Mouse (Mus musculus): ENCODE measurements around the gene She. TPM values are rescaled to one million over a fixed set of nuclear protein-coding genes. Genes with fewer than 3 reads are reported as not detected.
A peak's percentile ranks its signal among the peaks of the same experiment; 100 is the strongest.

The She gene
- total RNA-seq, 2 experiments from 2014 or later = 2.8 to 3.1 TPM

DNA sequence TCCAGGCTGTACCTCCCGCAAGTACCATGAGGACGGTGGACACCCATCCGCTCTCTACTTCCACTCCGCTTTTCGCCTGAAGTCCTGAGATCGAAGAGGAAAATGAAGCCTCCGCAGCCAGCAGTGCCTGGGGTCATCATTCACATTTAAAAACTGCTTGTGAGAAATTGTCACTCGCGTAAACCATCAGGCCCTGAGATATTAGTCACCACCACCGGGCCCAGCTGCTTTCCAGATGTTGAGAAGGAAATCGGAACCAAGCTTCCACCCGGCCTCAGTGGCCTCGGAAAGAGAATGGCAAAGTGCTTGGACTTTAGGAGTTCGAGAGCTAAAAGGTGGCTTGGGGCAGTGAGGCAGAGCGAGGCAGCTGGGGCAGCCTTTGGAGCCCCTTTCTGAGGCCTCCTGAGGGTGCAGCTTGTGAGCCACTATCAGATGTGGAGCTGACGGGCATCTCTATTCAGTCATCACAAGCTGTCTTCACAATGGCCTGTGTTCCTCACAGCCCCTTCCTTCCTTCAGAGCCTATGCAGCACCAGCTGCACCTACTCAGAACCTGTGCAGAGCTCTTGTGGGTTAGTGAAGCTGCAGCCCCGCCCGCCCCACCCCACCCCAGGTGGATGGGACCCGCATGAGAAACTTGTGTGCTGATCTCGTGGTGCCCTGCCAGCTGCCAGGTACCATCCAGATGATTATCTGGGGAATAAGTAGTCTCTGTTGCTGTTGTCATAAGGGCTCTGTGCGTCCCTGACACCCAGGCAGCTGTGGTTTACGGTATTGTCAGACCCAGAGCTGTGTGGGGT, 39.5 kb downstream of the She start:
- no peak for TF ChIP-seq CTCF (conservative IDR thresholded peaks at IDR 0.05)

GRCm38 (mm10) chr3:89871339-89871914, 40.3 kb downstream of the She start:
- Histone ChIP-seq H3K4me3 (no peak overlapping the region), H3K27ac (no peak overlapping the region)
- no peak for DNase-seq (ENCODE audit: low spot score in 2 of 2)
- TF ChIP-seq CTCF (conservative IDR thresholded peaks at IDR 0.05) = no peak

More for the DNA sequence above, 39.5 kb downstream of the She start:
- 0 out of 2 replicates have a peak overlapping the region, but pooled peaks have one; percentile 28 for H3K27ac ChIP-seq
- no peak for DNase-seq (ENCODE audit: low spot score in 2 of 2)
- H3K4me3 ChIP-seq = no peak overlapping the region

- no peak for DNase-seq (ENCODE audit: low spot score in 2 of 2)
- Histone ChIP-seq H3K4me3 (no peak overlapping the region), H3K27ac (peak overlapping the region; percentile 51; the same call in 1 of the 2 replicates)
- TF ChIP-seq CTCF (conservative IDR thresholded peaks at IDR 0.05) = no peak
Measured at GRCm38 (mm10) chr3:89872209-89872608, 41.0 kb downstream of the She start.

DNA sequence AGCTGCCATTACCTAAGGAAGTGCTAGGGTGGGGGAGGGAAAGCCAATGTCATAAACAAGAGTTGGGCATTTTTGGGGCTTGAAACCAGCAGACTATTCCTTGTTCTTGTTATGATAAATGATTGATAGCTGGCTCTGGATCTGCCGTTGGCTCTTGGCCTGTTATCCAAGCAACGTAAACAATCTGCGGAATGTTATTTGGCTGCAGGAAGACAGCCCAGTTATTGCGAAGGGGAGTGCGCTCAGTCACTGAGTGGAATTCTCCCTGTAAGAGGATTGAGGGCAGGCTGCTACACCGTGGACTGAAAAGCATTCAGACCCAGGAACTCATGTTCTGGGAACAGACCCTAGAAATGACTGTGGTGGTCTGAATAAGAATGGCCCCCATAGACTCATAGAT, 41.5 kb downstream of the She start:
- no peak for TF ChIP-seq CTCF (conservative IDR thresholded peaks at IDR 0.05)
- no peak overlapping the region for H3K4me3 ChIP-seq
- peak overlapping the region; percentile 51; the same call in 1 of the 2 replicates for H3K27ac ChIP-seq
- DNase-seq (ENCODE audit: low spot score in 2 of 2) = peak in 1 of 2 experiments; percentile 25

- DNase-seq (ENCODE audit: low spot score in 2 of 2) = no peak
- TF ChIP-seq CTCF (conservative IDR thresholded peaks at IDR 0.05) = no peak
- Histone ChIP-seq H3K27ac (0 out of 2 replicates have a peak overlapping the region, but pooled peaks have one; percentile 6), H3K4me3 (no peak overlapping the region)
Measured at GRCm38 (mm10) chr3:89874076-89874475, 42.9 kb downstream of the She start.

DNA sequence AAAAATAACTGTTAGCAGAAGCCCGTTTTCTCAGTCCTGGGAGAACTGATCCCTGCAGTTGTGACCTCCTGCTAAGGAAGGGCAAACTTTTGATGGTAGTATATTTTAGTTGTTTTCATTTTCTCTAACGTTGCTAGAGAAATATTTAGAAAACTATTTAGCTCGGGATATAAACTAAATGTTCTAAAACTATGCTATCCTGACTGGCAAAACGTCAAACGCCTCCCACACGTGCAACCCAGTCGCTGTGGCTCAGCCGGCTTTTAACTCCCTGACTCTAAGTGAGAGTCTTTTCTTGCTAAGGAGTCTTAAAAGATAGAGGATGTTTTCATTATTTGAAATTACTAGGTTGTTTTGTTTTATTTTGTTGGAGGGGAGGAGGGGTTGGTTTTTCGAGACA, 43.9 kb downstream of the She start:
- no peak for DNase-seq (ENCODE audit: low spot score in 2 of 2)
- Histone ChIP-seq H3K27ac (0 out of 2 replicates have a peak overlapping the region, but pooled peaks have one; percentile 6), H3K4me3 (no peak overlapping the region)
- no peak for TF ChIP-seq CTCF (conservative IDR thresholded peaks at IDR 0.05)

GRCm38 (mm10) chr3:89875781-89876180, 44.6 kb downstream of the She start:
- no peak for DNase-seq (ENCODE audit: low spot score in 2 of 2)
- H3K4me3 ChIP-seq = no peak overlapping the region
- H3K27ac ChIP-seq = 0 out of 2 replicates have a peak overlapping the region, but pooled peaks have one; percentile 23
- TF ChIP-seq CTCF (conservative IDR thresholded peaks at IDR 0.05) = no peak

DNA sequence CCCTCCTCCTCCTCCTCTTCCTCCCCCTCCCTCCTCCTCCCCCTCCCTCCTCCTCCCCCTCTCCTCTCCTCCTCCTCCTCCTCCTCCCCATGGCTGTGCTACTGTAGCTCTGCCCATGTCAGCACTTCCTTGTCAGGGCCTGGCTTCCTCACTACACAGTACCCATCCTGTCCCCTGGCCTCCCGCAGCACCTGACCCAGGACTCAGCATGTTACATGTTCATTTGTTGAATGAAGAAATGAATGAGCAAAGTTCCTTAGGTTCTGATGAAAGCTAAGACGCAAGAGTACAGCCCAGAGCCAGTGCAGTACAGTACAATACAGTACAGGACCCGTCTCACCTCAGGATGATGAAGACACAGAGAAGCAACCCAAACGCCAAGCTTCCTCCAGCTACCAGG, 45.3 kb downstream of the She start:
- DNase-seq (ENCODE audit: low spot score in 2 of 2) = no peak
- H3K4me3 ChIP-seq = no peak overlapping the region
- no peak for TF ChIP-seq CTCF (conservative IDR thresholded peaks at IDR 0.05)
- H3K27ac ChIP-seq = no peak overlapping the region

DNA sequence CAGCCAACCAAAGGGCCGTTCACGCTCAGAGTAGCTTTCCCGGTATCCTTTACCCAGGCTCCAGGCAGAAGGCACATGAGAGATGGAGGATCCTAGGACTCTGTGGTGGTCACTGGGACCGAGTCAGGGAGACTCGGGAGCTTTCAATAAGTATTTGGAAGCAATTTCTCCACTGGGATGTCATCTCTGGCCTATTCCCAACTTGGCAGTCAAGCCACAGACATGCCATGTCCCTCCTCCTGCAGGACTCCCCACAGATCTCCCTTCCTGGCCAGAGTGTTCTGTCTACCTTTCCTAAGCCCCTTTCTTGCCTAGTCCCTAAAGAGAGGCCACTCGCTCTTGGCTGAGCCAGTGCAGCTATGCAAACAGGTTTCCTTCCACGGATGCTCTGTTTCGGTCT, 46.0 kb downstream of the She start:
- no peak for TF ChIP-seq CTCF (conservative IDR thresholded peaks at IDR 0.05)
- H3K27ac ChIP-seq = no peak overlapping the region
- DNase-seq (ENCODE audit: low spot score in 2 of 2) = no peak
- H3K4me3 ChIP-seq = no peak overlapping the region

DNA sequence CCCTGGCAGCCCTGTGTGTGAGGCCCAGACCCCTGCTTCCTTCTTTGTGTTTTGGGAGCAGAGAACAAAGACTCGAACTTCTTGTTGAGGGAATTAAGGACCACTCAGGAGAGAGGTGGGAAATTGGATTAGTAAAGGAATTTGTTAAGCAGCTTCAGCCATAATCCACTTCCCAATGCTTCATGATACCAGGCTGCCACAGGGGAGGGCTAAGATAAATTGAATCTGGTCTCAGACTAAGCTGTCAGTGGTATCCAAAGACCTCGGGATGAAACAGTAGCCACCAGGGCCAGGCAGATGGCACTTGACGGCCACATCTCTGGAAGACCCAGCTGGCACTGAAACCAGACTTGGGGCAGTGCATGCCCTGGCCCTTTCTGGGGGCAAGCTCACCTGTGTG, 47.3 kb downstream of the She start:
- no peak overlapping the region for H3K4me3 ChIP-seq
- no peak for TF ChIP-seq CTCF (conservative IDR thresholded peaks at IDR 0.05)
- DNase-seq (ENCODE audit: low spot score in 2 of 2) = no peak
- H3K27ac ChIP-seq = no peak overlapping the region

GRCm38 (mm10) chr3:89879326-89879725, 48.2 kb downstream of the She start:
- peak; percentile 26 for TF ChIP-seq CTCF (conservative IDR thresholded peaks at IDR 0.05)
- DNase-seq (ENCODE audit: low spot score in 2 of 2) = no peak
- Histone ChIP-seq H3K4me3 (no peak overlapping the region), H3K27ac (no peak overlapping the region)

- H3K27ac ChIP-seq = no peak overlapping the region
- no peak overlapping the region for H3K4me3 ChIP-seq
- DNase-seq (ENCODE audit: low spot score in 2 of 2) = no peak
- no peak for TF ChIP-seq CTCF (conservative IDR thresholded peaks at IDR 0.05)
Measured at GRCm38 (mm10) chr3:89880036-89880851, 49.1 kb downstream of the She start.

All from layer of hippocampus, adult 2 months (tissue).